Mouse (Mus musculus): ENCODE data around the gene Ccdc180. TPM values are rescaled to one million over a fixed set of nuclear protein-coding genes. Genes with fewer than 3 reads are reported as not detected.
A peak's percentile ranks its signal among the peaks of the same experiment; 100 is the strongest.

The Ccdc180 gene
- polyA plus RNA-seq, 2 experiments = 0.01 to 0.08 TPM

GRCm38 (mm10) chr4:45867416-45867815 lies 22.7 kb upstream of the Ccdc180 start:
- Histone ChIP-seq H3K27ac (no peak overlapping the region), H3K4me1 (replicated peaks; ENCODE audit: control insufficient read depth in 2 of 2, insufficient read depth in 2 of 2, low read length in 1 of 2) (no peaks in the 10 kb centered on the region), H3K36me3 (replicated peaks; ENCODE audit: control insufficient read depth, insufficient read depth, low read depth) (no peaks in the 10 kb centered on the region), H3K9ac (replicated peaks) (no peak overlapping the region), H3K27me3 (ENCODE audit: control insufficient read depth, insufficient read depth, low read length) (no peaks in the 10 kb centered on the region), H3K4me2 (ENCODE audit: low read depth) (no peak overlapping the region), H3K9me3 (ENCODE audit: control insufficient read depth, low read length) (no peaks in the 10 kb centered on the region), H3K4me3 (ENCODE audit: insufficient read depth in 1 of 2, low read depth in 2 of 2, low read length in 2 of 2) (no peak overlapping the region)
- no peak for DNase-seq (ENCODE audit: low read depth in 3 of 3, low spot score in 3 of 3)
- no peak for TF ChIP-seq CTCF (IDR thresholded peaks at IDR 0.05; ENCODE audit: low read depth)
- no peak for TF ChIP-seq EP300 (IDR thresholded peaks at IDR 0.05; ENCODE audit: low read depth)
- WGBS (ENCODE audit: insufficient replicate concordance) = 67% methylated on average over 8 of the region's 8 CpGs
- ATAC-seq (ENCODE audit: insufficient read depth) = no peak

GRCm38 (mm10) chr4:45869021-45869815 lies 20.9 kb upstream of the Ccdc180 start:
- no peak for ATAC-seq (ENCODE audit: insufficient read depth)
- H3K4me2 ChIP-seq (ENCODE audit: low read depth) = no peak overlapping the region

GRCm38 (mm10) chr4:45872147-45872546 lies 18.0 kb upstream of the Ccdc180 start:
- no peaks in the 10 kb centered on the region for H3K36me3 ChIP-seq (replicated peaks; ENCODE audit: control insufficient read depth, insufficient read depth, low read depth)

More at GRCm38 (mm10) chr4:45869021-45869815, 20.9 kb upstream of the Ccdc180 start:
- TF ChIP-seq CTCF (IDR thresholded peaks at IDR 0.05; ENCODE audit: low read depth) = no peak
- TF ChIP-seq EP300 (IDR thresholded peaks at IDR 0.05; ENCODE audit: low read depth) = no peak
- Histone ChIP-seq H3K9ac (replicated peaks) (no peak overlapping the region), H3K27me3 (ENCODE audit: control insufficient read depth, insufficient read depth, low read length) (no peaks in the 10 kb centered on the region), H3K9me3 (ENCODE audit: control insufficient read depth, low read length) (no peaks in the 10 kb centered on the region), H3K27ac (no peak overlapping the region), H3K36me3 (replicated peaks; ENCODE audit: control insufficient read depth, insufficient read depth, low read depth) (no peaks in the 10 kb centered on the region), H3K4me1 (replicated peaks; ENCODE audit: control insufficient read depth in 2 of 2, insufficient read depth in 2 of 2, low read length in 1 of 2) (no peaks in the 10 kb centered on the region), H3K4me3 (ENCODE audit: insufficient read depth in 1 of 2, low read depth in 2 of 2, low read length in 2 of 2) (no peak overlapping the region)
- WGBS (ENCODE audit: insufficient replicate concordance) = 35% methylated on average over 24 of the region's 24 CpGs
- no peak for DNase-seq (ENCODE audit: low read depth in 3 of 3, low spot score in 3 of 3)

GRCm38 (mm10) chr4:45878929-45879328 lies 11.2 kb upstream of the Ccdc180 start:
- no peak overlapping the region for H3K4me3 ChIP-seq (ENCODE audit: insufficient read depth in 1 of 2, low read depth in 2 of 2, low read length in 2 of 2)
- TF ChIP-seq EP300 (IDR thresholded peaks at IDR 0.05; ENCODE audit: low read depth) = no peak
- TF ChIP-seq CTCF (IDR thresholded peaks at IDR 0.05; ENCODE audit: low read depth) = peak; percentile 70
- no peaks in the 10 kb centered on the region for H3K9me3 ChIP-seq (ENCODE audit: control insufficient read depth, low read length)
- 30% methylated on average over 5 of the region's 5 CpGs for WGBS (ENCODE audit: insufficient replicate concordance)
- H3K36me3 ChIP-seq (replicated peaks; ENCODE audit: control insufficient read depth, insufficient read depth, low read depth) = no peaks in the 10 kb centered on the region
- H3K4me1 ChIP-seq (replicated peaks; ENCODE audit: control insufficient read depth in 2 of 2, insufficient read depth in 2 of 2, low read length in 1 of 2) = no peaks in the 10 kb centered on the region
- H3K9ac ChIP-seq (replicated peaks) = no peak overlapping the region
- H3K27ac ChIP-seq = no peak overlapping the region
- ATAC-seq (ENCODE audit: insufficient read depth) (no peak), DNase-seq (ENCODE audit: low read depth in 3 of 3, low spot score in 3 of 3) (no peak)
- H3K4me2 ChIP-seq (ENCODE audit: low read depth) = no peak overlapping the region
- H3K27me3 ChIP-seq (ENCODE audit: control insufficient read depth, insufficient read depth, low read length) = no peaks in the 10 kb centered on the region

More at GRCm38 (mm10) chr4:45872147-45872546, 18.0 kb upstream of the Ccdc180 start:
- no peak for TF ChIP-seq CTCF (IDR thresholded peaks at IDR 0.05; ENCODE audit: low read depth)
- TF ChIP-seq EP300 (IDR thresholded peaks at IDR 0.05; ENCODE audit: low read depth) = no peak
- no peak overlapping the region for H3K27ac ChIP-seq
- H3K9ac ChIP-seq (replicated peaks) = no peak overlapping the region
- DNase-seq (ENCODE audit: low read depth in 3 of 3, low spot score in 3 of 3) (no peak), ATAC-seq (ENCODE audit: insufficient read depth) (no peak)
- H3K27me3 ChIP-seq (ENCODE audit: control insufficient read depth, insufficient read depth, low read length) = no peaks in the 10 kb centered on the region
- no peaks in the 10 kb centered on the region for H3K9me3 ChIP-seq (ENCODE audit: control insufficient read depth, low read length)
- WGBS (ENCODE audit: insufficient replicate concordance) = no CpG with 5 or more reads among the region's 2 CpGs
- no peak overlapping the region for H3K4me2 ChIP-seq (ENCODE audit: low read depth)
- no peak overlapping the region for H3K4me3 ChIP-seq (ENCODE audit: insufficient read depth in 1 of 2, low read depth in 2 of 2, low read length in 2 of 2)
- H3K4me1 ChIP-seq (replicated peaks; ENCODE audit: control insufficient read depth in 2 of 2, insufficient read depth in 2 of 2, low read length in 1 of 2) = no peaks in the 10 kb centered on the region

- ATAC-seq (ENCODE audit: insufficient read depth) (no peak), DNase-seq (ENCODE audit: low read depth in 3 of 3, low spot score in 3 of 3) (no peak)
- Histone ChIP-seq H3K9ac (replicated peaks) (no peak overlapping the region), H3K9me3 (ENCODE audit: control insufficient read depth, low read length) (no peaks in the 10 kb centered on the region), H3K4me2 (ENCODE audit: low read depth) (no peak overlapping the region), H3K27ac (no peak overlapping the region), H3K4me1 (replicated peaks; ENCODE audit: control insufficient read depth in 2 of 2, insufficient read depth in 2 of 2, low read length in 1 of 2) (no peaks in the 10 kb centered on the region), H3K27me3 (ENCODE audit: control insufficient read depth, insufficient read depth, low read length) (no peaks in the 10 kb centered on the region), H3K4me3 (ENCODE audit: insufficient read depth in 1 of 2, low read depth in 2 of 2, low read length in 2 of 2) (no peak overlapping the region), H3K36me3 (replicated peaks; ENCODE audit: control insufficient read depth, insufficient read depth, low read depth) (no peaks in the 10 kb centered on the region)
- TF ChIP-seq EP300 (IDR thresholded peaks at IDR 0.05; ENCODE audit: low read depth) (no peak), CTCF (IDR thresholded peaks at IDR 0.05; ENCODE audit: low read depth) (no peak)
- WGBS (ENCODE audit: insufficient replicate concordance) = 41% methylated on average over 9 of the region's 9 CpGs
Measured at GRCm38 (mm10) chr4:45882521-45882920, 7.6 kb upstream of the Ccdc180 start.

All from liver, embryonic 14.5 days (tissue).